Mouse (Mus musculus) CH12.LX (cell line): ENCODE measurements around the gene P2ry12. TPM values are rescaled to one million over a fixed set of nuclear protein-coding genes. Genes with fewer than 3 reads are reported as not detected.

ENCODE experiments used
- DNase-seq: peaks from one replicate; pipeline ENCODE4 v3.0.0-alpha.2; 2013; ENCODE audit errors: extremely low read depth
- H3K27ac ChIP-seq: 2 replicates; pipeline ENCODE4 v1.5.1; 2012; ENCODE audit warnings: low read depth, mild to moderate bottlenecking, control low read depth, moderate library complexity; ENCODE audit not compliant: insufficient read depth
- H3K27me3 ChIP-seq: replicated peaks from 2 replicates; pipeline ENCODE3; 2012; ENCODE audit warnings: inconsistent platforms
- H3K36me3 ChIP-seq, 2 experiments: replicated peaks in 1 of 2; 2 replicates each; pipeline versions ENCODE3 to v1.6.1; 2012; ENCODE audit warnings: inconsistent platforms in 1 of 2, low read length in 1 of 2, mild to moderate bottlenecking in 1 of 2, mixed read lengths in 1 of 2, moderate library complexity in 1 of 2; ENCODE audit not compliant: control insufficient read depth in 1 of 2, insufficient read depth in 1 of 2
- H3K4me1 ChIP-seq, 2 experiments: 2 replicates each; pipeline ENCODE4 v1.6.1; 2012; ENCODE audit warnings: inconsistent platforms in 1 of 2, moderate library complexity in 1 of 2; ENCODE audit not compliant: insufficient read depth in 2 of 2, control insufficient read depth in 1 of 2
- H3K4me2 ChIP-seq: 2 replicates; pipeline ENCODE4 v1.6.1; 2012; ENCODE audit warnings: low read depth, mild to moderate bottlenecking, control low read depth; ENCODE audit not compliant: poor library complexity, insufficient read depth, severe bottlenecking
- H3K4me3 ChIP-seq, 3 experiments: fragments of 150-350 bp in 1 of 3; sonication (generic) in 1 of 3; replicated peaks in 1 of 3; 2 replicates each; pipeline versions ENCODE3 to v1.5.1; 2011 to 2012; ENCODE audit warnings: low read depth in 2 of 3, low read length in 2 of 3, mild to moderate bottlenecking in 2 of 3, moderate library complexity in 2 of 3, control low read depth in 1 of 3, improper control_type of control experiment in 1 of 3, inconsistent platforms in 1 of 3, mixed read lengths in 1 of 3; ENCODE audit not compliant: poor library complexity in 1 of 3
- H3K79me2 ChIP-seq: replicated peaks from 2 replicates; pipeline ENCODE4 v1.6.1; 2012; ENCODE audit warnings: mild to moderate bottlenecking, moderate library complexity; ENCODE audit not compliant: control insufficient read depth, poor library complexity, insufficient read depth, severe bottlenecking; ENCODE audit errors: extremely low read depth
- H3K9ac ChIP-seq: 2 replicates; pipeline ENCODE4 v1.6.1; 2012; ENCODE audit warnings: low read depth, mild to moderate bottlenecking, control low read depth, moderate library complexity; ENCODE audit not compliant: insufficient read depth
- H3K9me3 ChIP-seq: replicated peaks from 2 replicates; pipeline ENCODE3; 2012; ENCODE audit warnings: low read length, inconsistent platforms, mixed read lengths
- BHLHE40 ChIP-seq: IDR thresholded peaks from 2 replicates; pipeline ENCODE4 v1.6.1; 2011; ENCODE audit warnings: mild to moderate bottlenecking, low read depth, low read length, improper control_type of control experiment
- CHD1 ChIP-seq: IDR thresholded peaks from 2 replicates; pipeline ENCODE4 v1.6.1; 2012; ENCODE audit warnings: low read depth, low read length, improper control_type of control experiment, inconsistent platforms
- CHD2 ChIP-seq: IDR thresholded peaks from 2 replicates; pipeline ENCODE4 v1.6.1; 2011; ENCODE audit warnings: low read length, improper control_type of control experiment
- E2F4 ChIP-seq: IDR thresholded peaks from 2 replicates; pipeline ENCODE4 v1.6.1; 2011; ENCODE audit warnings: low read depth, low read length, improper control_type of control experiment; ENCODE audit not compliant: insufficient replicate concordance
- ELF1 ChIP-seq: IDR thresholded peaks from 2 replicates; pipeline ENCODE4 v1.6.1; 2014; ENCODE audit warnings: low read depth, mild to moderate bottlenecking, inconsistent platforms, low read length, improper control_type of control experiment
- ETS1 ChIP-seq: conservative IDR thresholded peaks from 2 replicates; pipeline ENCODE4 v1.6.1; 2012; ENCODE audit warnings: low read depth, mild to moderate bottlenecking, inconsistent platforms, low read length, improper control_type of control experiment, moderate library complexity
- HCFC1 ChIP-seq: IDR thresholded peaks from 2 replicates; pipeline ENCODE4 v1.6.1; 2012; ENCODE audit warnings: low read depth, mild to moderate bottlenecking, inconsistent platforms, low read length, improper control_type of control experiment
- IRF4 ChIP-seq: IDR thresholded peaks from 2 replicates; pipeline ENCODE4 v1.6.1; 2014; ENCODE audit warnings: low read depth, mild to moderate bottlenecking, inconsistent platforms, low read length, improper control_type of control experiment
- JUND ChIP-seq: conservative IDR thresholded peaks from 2 replicates; pipeline ENCODE4 v1.6.1; 2011; ENCODE audit warnings: low read depth, low read length, improper control_type of control experiment
- KAT2A ChIP-seq: IDR thresholded peaks from 2 replicates; pipeline ENCODE4 v1.6.1; 2012; ENCODE audit warnings: low read length, improper control_type of control experiment, inconsistent platforms; ENCODE audit not compliant: insufficient replicate concordance
- MAFK ChIP-seq: IDR thresholded peaks from 2 replicates; pipeline ENCODE4 v1.6.1; 2011; ENCODE audit warnings: low read length, improper control_type of control experiment; ENCODE audit not compliant: insufficient replicate concordance
- MAX ChIP-seq: IDR thresholded peaks from 2 replicates; pipeline ENCODE4 v1.6.1; 2011; ENCODE audit warnings: low read length, improper control_type of control experiment
- MAZ ChIP-seq: IDR thresholded peaks from 2 replicates; pipeline ENCODE4 v1.6.1; 2012; ENCODE audit warnings: low read depth, mild to moderate bottlenecking, inconsistent platforms, low read length, improper control_type of control experiment, moderate library complexity
- MEF2A ChIP-seq: IDR thresholded peaks from 2 replicates; pipeline ENCODE4 v1.6.1; 2014; ENCODE audit warnings: low read depth, mild to moderate bottlenecking, inconsistent platforms, low read length, improper control_type of control experiment, borderline replicate concordance
- MXI1 ChIP-seq: IDR thresholded peaks from 2 replicates; pipeline ENCODE4 v1.6.1; 2011; ENCODE audit warnings: mild to moderate bottlenecking, low read depth, low read length, improper control_type of control experiment
- MYC ChIP-seq: IDR thresholded peaks from 2 replicates; pipeline ENCODE4 v1.6.1; 2011; ENCODE audit warnings: low read depth, mild to moderate bottlenecking, improper control_type of control experiment, low read length
- NELFE ChIP-seq: IDR thresholded peaks from 2 replicates; pipeline ENCODE4 v1.6.1; 2011; ENCODE audit warnings: low read depth, low read length, improper control_type of control experiment
- PAX5 ChIP-seq: IDR thresholded peaks from 2 replicates; pipeline ENCODE4 v1.6.1; 2012; ENCODE audit warnings: low read length, inconsistent platforms, mixed read lengths
- POLR2A ChIP-seq: IDR thresholded peaks from 2 replicates; pipeline ENCODE4 v1.6.1; 2011; ENCODE audit warnings: low read depth, mild to moderate bottlenecking, improper control_type of control experiment, low read length
- POLR2AphosphoS2 ChIP-seq: IDR thresholded peaks from 2 replicates; pipeline ENCODE4 v1.6.1; 2011; ENCODE audit warnings: low read depth, low read length, improper control_type of control experiment
- RAD21 ChIP-seq: IDR thresholded peaks from 2 replicates; pipeline ENCODE4 v1.6.1; 2011; ENCODE audit warnings: low read depth, mild to moderate bottlenecking, low read length, improper control_type of control experiment, moderate library complexity
- RCOR1 ChIP-seq: conservative IDR thresholded peaks from 2 replicates; pipeline ENCODE4 v1.6.1; 2012; ENCODE audit warnings: low read depth, mild to moderate bottlenecking, inconsistent platforms, low read length, improper control_type of control experiment
- SIN3A ChIP-seq: IDR thresholded peaks from 2 replicates; pipeline ENCODE4 v1.6.1; 2012; ENCODE audit warnings: low read length, improper control_type of control experiment, inconsistent platforms
- SMC3 ChIP-seq: IDR thresholded peaks from 2 replicates; pipeline ENCODE4 v1.6.1; 2011; ENCODE audit warnings: low read depth, low read length, improper control_type of control experiment
- TBP ChIP-seq: conservative IDR thresholded peaks from 2 replicates; pipeline ENCODE4 v1.6.1; 2011; ENCODE audit warnings: low read depth, low read length, improper control_type of control experiment
- TCF12 ChIP-seq: IDR thresholded peaks from 2 replicates; pipeline ENCODE4 v1.6.1; 2014; ENCODE audit warnings: low read depth, mild to moderate bottlenecking, inconsistent platforms, low read length, improper control_type of control experiment
- USF1 ChIP-seq: IDR thresholded peaks from 2 replicates; pipeline ENCODE4 v1.6.1; 2014; ENCODE audit warnings: low read depth, mild to moderate bottlenecking, inconsistent platforms, low read length, improper control_type of control experiment
- USF2 ChIP-seq: conservative IDR thresholded peaks from 2 replicates; pipeline ENCODE4 v1.6.1; 2011; ENCODE audit warnings: low read depth, low read length, improper control_type of control experiment
- ZC3H11A ChIP-seq: IDR thresholded peaks from 2 replicates; pipeline ENCODE4 v1.6.1; 2012; ENCODE audit warnings: low read depth, mild to moderate bottlenecking, inconsistent platforms, low read length, improper control_type of control experiment
- ZKSCAN1 ChIP-seq: IDR thresholded peaks from 2 replicates; pipeline ENCODE4 v1.6.1; 2012; ENCODE audit warnings: low read depth, inconsistent platforms, low read length, improper control_type of control experiment, borderline replicate concordance
- ZMIZ1 ChIP-seq: IDR thresholded peaks from 2 replicates; pipeline ENCODE4 v1.6.1; 2012; ENCODE audit warnings: low read depth, mild to moderate bottlenecking, inconsistent platforms, low read length, improper control_type of control experiment
- dilution Hi-C: fragments of 300-500 bp; cut with MboI; formaldehyde crosslinking; loops from 2 replicates; pipeline ENCODE4 v1.14.3; 2020; ENCODE audit warnings: low sequenced_read_pairs; ENCODE audit not compliant: extremely low pct_unique_long_range_greater_than_20kb, extremely low pct_ligation_motif_present
- in situ Hi-C: fragments of 300-500 bp; cut with MboI; formaldehyde crosslinking; loops from 3 replicates; pipeline ENCODE4 v1.14.3; 2019; ENCODE audit warnings: low sequenced_read_pairs, low pct_ligation_motif_present, low pct_unique_long_range_greater_than_20kb, mixed read lengths
- polyA plus RNA-seq: library from polyadenylated mRNA; unstranded; fragments of >175 nt; gene quantifications from 2 replicates; pipeline ENCODE4 v1.2.1, GENCODE M21; 2012; ENCODE audit warnings: low read depth; ENCODE audit not compliant: insufficient read length
- total RNA-seq, 2 experiments: library from RNA; depleted of rRNA; stranded (reverse); fragments of 300-350 nt in 1 of 2; fragments of >200 nt in 1 of 2; gene quantifications; 2 replicates each; pipeline ENCODE4 v1.2.3; 2012 to 2014

Gene P2ry12
- total and polyA plus RNA-seq, 3 experiments = 0.30 to 0.97 (median 0.33) TPM

DNA sequence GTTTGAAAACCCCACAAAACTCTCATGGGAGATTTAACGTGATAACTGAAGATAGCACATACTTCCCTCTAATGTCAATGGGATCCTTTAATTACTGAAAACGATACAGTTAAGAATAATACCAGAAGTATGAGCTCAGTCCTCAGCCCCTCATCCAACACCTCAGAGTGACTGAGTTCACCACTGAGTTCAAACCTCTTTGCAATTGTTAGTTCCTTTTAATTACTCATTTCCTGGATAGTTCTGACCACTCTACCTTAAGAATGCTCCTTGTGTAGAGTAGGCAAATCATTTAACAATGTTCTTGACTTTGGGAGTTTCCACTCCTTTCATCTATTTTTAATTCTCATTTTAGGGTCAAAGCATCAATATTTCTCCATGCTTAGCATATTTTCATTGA is 43.3 kb downstream of the P2ry12 start (continued):
- TF ChIP-seq ZMIZ1 = no peak
- no peak for TF ChIP-seq MXI1
- TF ChIP-seq E2F4 = no peak
- TF ChIP-seq CHD2 = no peak; the same call in 1 of the 2 replicates
- no peak for TF ChIP-seq RAD21
- TF ChIP-seq HCFC1 = no peak
- TF ChIP-seq MEF2A = peak; percentile 60
- TF ChIP-seq MAZ = no peak
- no peak for TF ChIP-seq POLR2AphosphoS2
- TF ChIP-seq CHD1 = no peak
- no peak; the same call in 1 of the 2 replicates for TF ChIP-seq ETS1
- no peak for TF ChIP-seq RCOR1
- no peak for TF ChIP-seq SMC3
- no peak for TF ChIP-seq USF2
- TF ChIP-seq USF1 = no peak

DNA sequence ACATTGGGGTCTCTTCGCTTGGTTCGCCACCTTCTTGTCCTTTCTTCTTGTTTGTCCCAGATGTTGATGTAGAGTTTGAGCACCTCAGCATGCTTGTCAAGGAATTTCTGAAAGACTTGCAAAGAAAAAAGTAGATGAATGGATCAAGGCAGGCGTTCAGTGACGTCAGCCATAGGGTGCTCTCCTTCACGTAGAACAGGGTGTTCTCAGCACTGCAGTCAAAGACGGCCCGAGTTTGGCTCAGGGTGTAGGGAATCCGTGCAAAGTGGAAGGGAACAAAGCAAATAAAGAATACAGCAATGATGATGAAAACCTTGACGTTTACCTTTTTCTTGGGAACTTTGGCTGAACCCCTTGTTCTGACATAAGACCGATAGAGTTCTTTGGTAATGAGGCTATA is 45.5 kb downstream of the P2ry12 start:
- DNase-seq = no peak
- H3K9ac ChIP-seq = no peak overlapping the region
- in situ Hi-C loops = no loop called here
- dilution Hi-C loops = no loop called here
- H3K27ac ChIP-seq = no peak overlapping the region
- no peaks in the 10 kb centered on the region for H3K27me3 ChIP-seq
- peaks cover 11 to 46% of the 10 kb centered on the region in 2 experiments; a peak in 3 of 4 replicates for H3K4me1 ChIP-seq
- no peak for TF ChIP-seq IRF4
- no peak for TF ChIP-seq MXI1
- no peak for TF ChIP-seq MYC
- TF ChIP-seq CHD2 = no peak
- no peaks in the 10 kb centered on the region for H3K36me3 ChIP-seq
- H3K9me3 ChIP-seq = no peaks in the 10 kb centered on the region
- H3K79me2 ChIP-seq = no peaks in the 10 kb centered on the region
- no peak overlapping the region for H3K4me3 ChIP-seq
- no peak overlapping the region for H3K4me2 ChIP-seq

DNA sequence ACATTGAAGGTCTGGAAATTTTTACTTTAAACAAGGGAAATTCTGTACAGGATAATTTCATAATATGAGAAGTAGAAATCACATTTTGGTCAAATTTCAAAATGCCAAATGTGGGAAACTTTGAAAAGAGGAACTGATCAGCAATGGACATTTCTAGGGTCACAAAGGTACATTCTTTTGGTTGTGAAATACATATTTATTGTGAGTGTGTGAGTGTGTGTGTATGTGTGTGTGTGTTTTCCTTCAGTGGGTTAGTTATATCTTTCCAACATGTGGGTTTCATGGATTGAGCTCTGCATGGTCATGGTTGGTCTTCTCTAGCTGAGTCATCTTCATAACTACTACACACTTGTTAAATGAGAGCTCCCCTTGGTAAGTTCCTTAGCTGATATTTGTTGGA is 50.3 kb downstream of the P2ry12 start:
- Histone ChIP-seq H3K4me3 (no peak overlapping the region), H3K27ac (no peak overlapping the region), H3K9ac (no peak overlapping the region), H3K4me2 (no peak overlapping the region), H3K27me3 (no peaks in the 10 kb centered on the region), H3K4me1 (peaks cover 5 to 51% of the 10 kb centered on the region in 2 experiments; a peak in 3 of 4 replicates), H3K79me2 (no peaks in the 10 kb centered on the region), H3K36me3 (no peaks in the 10 kb centered on the region), H3K9me3 (no peaks in the 10 kb centered on the region)
- dilution Hi-C loops = no loop called here
- DNase-seq = no peak
- in situ Hi-C loops = no loop called here
- TF ChIP-seq PAX5 = no peak
- no peak for TF ChIP-seq MXI1
- TF ChIP-seq MYC = no peak
- no peak for TF ChIP-seq SIN3A
- peak; percentile 27; the same call in 1 of the 2 replicates for TF ChIP-seq MAFK
- no peak for TF ChIP-seq JUND
- TF ChIP-seq TCF12 = no peak
- TF ChIP-seq USF1 = no peak
- no peak for TF ChIP-seq ELF1
- peak; percentile 20; the same call in 1 of the 2 replicates for TF ChIP-seq IRF4
- TF ChIP-seq ETS1 = no peak
- TF ChIP-seq ZKSCAN1 = no peak
- no peak for TF ChIP-seq TBP
- TF ChIP-seq RAD21 = no peak
- TF ChIP-seq BHLHE40 = peak; percentile 36; the same call in 1 of the 2 replicates
- TF ChIP-seq NELFE = no peak
- no peak for TF ChIP-seq POLR2A
- TF ChIP-seq ZC3H11A = no peak
- TF ChIP-seq KAT2A = no peak
- no peak for TF ChIP-seq E2F4
- no peak for TF ChIP-seq MAX
- no peak for TF ChIP-seq SMC3
- no peak for TF ChIP-seq POLR2AphosphoS2
